Mouse (Mus musculus) small intestine, adult 2 months (tissue): ENCODE measurements at regions not wholly inside any gene's neighbourhood (a gene's known extent, or its start where the extent isn't known, plus 50 kb on each side); places are given as distances from the start of the nearest gene placed in this dataset.

Experiments used
- CTCF ChIP-seq: fragments of 200-500 bp; IDR thresholded peaks from 2 replicates; pipeline ENCODE4 v1.5.1; 2012; ENCODE audit warnings: low read depth, mild to moderate bottlenecking, control low read depth, inconsistent platforms, low read length, moderate library complexity, mixed read lengths; ENCODE audit not compliant: insufficient replicate concordance, insufficient read length; ENCODE audit errors: extremely low read depth
- POLR2A ChIP-seq: fragments of 200-500 bp; IDR thresholded peaks from 2 replicates; pipeline ENCODE4 v1.6.1; 2012; ENCODE audit warnings: low read depth, mild to moderate bottlenecking, control low read depth, inconsistent platforms, low read length, moderate library complexity

- TF ChIP-seq POLR2A, result no peak
- TF ChIP-seq CTCF, result no peak
Measured at GRCm38 (mm10) chrX:103573344-103573743, 57.0 kb upstream of the Zcchc13 start.
